Mouse (Mus musculus): ENCODE measurements around the gene Zbtb4.

GRCm38 (mm10) chr11:69791420-69791819 is 25.7 kb downstream of the Zbtb4 start:
- TF ChIP-seq MYOD1 (IDR thresholded peaks at IDR 0.05; ENCODE audit: control insufficient read depth, insufficient read length, low read depth) (no peak), CTCF (IDR thresholded peaks at IDR 0.05; ENCODE audit: control insufficient read depth, insufficient read depth, insufficient read length) (no peak), USF1 (IDR thresholded peaks at IDR 0.05; ENCODE audit: low read depth) (no peak), MYOG (IDR thresholded peaks at IDR 0.05; ENCODE audit: control insufficient read depth, extremely low read depth, insufficient read length) (no peak)
